Mouse (Mus musculus) CD4-positive, CD25-positive, alpha-beta regulatory T cell, adult 2 months (primary cell): ENCODE results near the gene Sfxn5.

Source experiments
- DNase-seq: peaks from one replicate; pipeline ENCODE4 v3.0.0-alpha.2; 2012; ENCODE audit warnings: low read depth, low spot score

Gene Sfxn5

DNA sequence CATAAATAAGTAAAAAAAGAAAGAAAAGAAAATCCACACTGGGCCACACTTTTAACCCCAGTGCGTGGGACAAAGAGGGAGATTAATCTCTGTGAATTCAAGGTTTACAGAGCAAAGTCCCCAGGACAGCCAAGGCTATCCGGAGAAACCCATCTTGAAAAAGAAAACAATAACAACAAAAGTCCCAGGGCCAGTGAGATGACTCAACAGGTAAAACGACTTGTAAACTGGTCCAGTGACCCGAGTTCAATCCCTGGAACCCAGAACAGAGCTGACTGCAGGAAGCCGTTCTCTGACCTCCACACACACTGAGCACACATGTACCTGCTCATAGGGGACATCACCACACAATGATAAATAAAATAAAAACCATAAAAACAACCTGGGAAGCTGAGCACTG is 31.2 kb upstream of the Sfxn5 start:
- no peak for DNase-seq

DNA sequence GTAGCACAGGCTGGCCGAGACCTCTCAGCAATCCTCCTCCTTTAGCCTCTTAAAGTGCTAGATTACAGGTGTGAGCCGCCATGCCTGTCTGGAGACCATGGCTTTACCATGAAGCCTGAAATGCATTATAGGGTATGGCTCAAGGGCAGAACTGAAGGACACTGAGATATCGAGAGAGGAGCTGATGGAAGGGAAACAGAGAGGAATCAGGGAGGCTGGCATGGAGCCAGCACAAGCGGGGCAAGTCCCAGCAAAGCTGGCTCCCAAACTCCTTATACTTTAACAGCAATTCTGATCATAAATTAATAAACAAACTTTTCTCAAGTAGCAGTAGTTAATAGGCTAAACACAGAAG is 30.7 kb upstream of the Sfxn5 start:
- DNase-seq = no peak

DNA sequence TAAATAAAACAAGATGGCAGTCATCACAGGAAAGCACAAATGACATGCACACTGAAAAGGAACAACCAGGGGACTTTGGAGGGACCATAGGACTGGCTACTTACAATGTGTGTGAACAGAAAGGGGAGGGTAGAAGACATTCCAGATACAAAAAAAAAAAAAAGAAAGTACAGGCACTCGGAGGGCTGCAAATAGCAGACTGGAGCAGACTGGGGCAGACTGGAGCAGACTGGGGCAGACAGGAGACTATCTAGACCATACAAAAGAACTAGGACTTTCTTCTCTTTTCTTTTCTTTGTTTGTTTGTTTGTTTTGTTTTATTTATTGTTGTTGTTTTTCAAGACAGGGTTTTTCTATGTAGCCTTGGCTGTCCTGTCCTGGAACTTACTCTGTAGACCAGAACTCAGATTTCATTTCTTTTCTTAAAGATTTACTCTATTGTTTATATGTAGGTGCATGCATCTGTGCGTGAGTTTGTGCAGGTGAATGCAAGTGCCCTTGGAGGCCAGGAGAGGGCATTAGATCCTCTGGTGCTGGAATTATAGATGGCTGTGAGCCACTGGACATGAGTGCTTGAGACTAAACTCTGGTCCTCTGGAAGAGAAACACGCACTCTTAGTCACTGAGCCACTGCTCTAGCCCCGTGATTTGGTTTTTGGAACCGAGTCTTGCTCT is 30.1 kb upstream of the Sfxn5 start:
- no peak for DNase-seq

DNA sequence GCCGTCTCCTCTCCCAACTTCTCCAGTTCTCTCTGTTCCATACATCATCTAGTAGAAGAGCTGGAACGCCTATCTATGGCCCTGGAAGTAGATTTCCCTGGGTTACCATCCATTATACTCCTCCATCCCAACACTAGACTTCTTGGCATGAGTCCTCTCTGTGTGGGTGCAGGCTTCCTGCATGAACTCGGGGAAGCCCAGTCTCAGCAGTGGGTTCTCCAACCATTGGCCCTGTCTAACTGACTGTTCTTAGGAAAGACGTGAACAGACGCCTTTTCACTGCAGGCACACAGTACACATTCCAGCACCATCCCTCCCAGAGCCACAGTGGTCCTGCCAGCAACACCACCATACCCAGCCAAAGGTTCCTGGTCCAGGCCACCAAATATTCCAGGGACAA is 29.4 kb upstream of the Sfxn5 start:
- DNase-seq = no peak

DNA sequence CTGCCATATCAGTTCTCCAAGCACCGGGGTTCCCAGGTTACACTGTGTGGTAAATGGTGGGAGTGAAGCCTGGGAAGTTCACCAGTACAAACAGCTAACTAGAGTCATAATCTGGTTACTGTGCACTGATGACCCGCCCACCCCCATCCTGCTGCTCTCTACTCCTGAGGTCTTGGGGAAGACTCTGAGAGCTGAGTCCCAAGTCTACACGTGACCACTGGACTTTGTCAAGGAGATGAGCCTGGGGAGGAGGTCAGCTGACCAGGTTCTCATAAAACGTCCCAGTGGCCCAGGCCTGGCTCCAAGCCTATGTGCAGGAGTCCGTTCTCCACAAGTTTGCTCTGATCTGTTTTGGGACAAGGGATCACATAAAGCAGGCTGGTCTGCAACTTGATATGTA is 27.1 kb upstream of the Sfxn5 start:
- no peak for DNase-seq

DNA sequence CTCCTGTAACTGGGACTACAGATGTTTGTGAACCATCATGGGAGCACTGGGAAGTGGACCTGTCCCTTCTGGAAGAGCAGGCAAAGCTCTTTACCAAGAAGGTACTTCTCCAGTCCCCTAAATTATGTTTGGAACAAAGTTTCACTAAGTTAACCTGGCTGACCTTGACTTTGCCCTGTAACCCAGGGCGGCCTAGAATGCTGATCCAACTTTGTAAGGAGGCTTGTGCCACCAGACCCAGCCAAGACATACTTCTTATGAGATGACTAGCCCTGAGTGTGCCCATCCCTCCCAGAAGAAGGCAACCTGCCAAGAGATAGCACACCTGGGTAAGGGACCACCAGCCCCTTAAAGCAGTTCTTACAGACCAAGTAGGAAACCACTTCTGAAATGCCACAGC is 25.7 kb upstream of the Sfxn5 start:
- DNase-seq = no peak

DNA sequence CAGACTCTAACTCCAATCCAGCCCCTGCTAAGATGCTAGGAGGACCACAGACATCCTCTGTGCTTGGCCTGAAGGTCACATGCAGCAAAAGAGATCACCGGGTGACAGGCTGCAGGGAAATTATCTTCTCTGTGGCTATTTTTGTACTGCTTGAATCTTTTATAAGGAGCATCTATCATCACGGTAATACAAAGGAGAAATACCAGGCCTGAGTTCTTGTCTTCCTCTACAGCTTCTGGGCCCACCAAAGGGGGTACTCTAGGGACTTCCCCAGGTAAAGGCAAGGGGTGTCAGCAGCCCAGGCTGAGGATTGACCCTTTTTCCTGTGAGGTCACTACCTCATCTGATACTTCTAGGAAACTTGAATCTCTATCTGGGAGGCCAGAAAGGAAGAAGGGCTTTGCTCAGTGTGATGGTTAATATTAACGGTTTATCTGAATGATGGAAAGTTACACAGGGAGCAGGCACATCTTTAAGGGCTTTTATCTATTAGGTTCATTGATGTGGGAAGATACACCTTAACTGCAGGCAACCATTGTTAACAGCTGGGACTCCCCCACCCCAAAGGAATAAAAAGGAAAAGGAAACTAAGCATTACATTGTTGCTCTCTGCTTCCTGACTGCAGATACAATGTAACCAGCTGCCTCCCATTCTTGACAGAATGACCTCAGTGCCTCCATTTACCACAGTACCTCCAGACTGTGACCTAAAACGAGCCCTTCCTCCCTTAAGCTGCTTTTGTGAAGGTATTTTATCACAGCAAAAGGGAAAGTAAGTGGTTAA is 23.7 kb upstream of the Sfxn5 start:
- no peak for DNase-seq

DNA sequence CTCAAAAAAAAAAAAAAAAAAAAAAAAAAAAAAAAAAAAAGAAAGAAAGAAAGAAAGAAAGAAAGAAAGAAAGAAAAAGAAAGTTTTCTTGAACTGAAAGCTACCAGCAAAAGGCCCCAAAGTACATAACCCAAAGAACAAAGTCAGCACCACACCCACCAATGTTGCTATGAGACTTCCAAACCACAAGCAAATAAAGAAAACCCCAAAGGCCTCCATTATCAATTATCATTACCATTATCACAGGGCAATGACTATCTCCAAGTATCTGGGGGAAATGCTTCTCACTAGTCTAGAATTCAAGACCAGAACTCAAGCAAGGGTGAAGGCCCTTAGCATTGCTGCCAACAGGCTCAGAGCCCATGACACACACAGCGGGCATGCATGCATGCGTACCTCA is 22.5 kb upstream of the Sfxn5 start:
- DNase-seq = peak; percentile 26

DNA sequence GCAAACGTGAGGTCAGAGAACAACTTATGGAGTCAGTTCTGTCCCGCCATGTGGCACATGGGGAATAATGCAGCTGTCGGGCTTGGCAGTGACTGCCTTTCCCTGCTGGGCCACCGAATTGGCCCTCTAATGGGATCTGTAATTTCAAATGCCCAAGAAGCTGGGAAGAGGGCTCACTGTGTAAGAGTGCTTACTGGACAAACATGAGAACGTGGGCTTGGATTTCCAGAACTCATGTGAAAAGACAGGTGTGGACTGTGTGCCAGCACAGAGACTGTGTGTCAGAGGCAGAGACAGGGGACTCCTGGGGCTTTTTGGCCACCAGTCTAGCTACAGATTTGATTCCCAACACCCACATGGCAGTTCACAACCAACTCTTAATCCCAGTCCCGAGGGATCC is 21.5 kb upstream of the Sfxn5 start:
- DNase-seq = no peak

DNA sequence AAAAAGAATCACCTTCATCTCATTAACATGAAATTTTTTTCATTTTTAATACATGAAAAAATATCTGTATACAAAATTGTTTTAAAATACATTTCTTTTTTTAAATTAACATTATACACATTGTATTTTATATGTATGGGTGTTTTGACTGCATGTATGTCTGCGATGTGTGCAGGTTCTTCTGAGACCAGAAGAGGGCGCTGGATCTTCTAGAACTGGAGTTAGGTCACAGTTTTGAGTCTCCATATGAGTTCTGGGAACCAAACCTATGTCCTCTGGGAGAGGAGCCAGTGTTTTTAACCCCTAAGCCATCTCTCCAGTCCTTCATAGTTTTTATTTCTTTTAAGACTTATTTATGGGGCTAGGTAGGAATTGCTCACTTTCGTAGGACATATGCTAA is 20.5 kb upstream of the Sfxn5 start:
- no peak for DNase-seq

DNA sequence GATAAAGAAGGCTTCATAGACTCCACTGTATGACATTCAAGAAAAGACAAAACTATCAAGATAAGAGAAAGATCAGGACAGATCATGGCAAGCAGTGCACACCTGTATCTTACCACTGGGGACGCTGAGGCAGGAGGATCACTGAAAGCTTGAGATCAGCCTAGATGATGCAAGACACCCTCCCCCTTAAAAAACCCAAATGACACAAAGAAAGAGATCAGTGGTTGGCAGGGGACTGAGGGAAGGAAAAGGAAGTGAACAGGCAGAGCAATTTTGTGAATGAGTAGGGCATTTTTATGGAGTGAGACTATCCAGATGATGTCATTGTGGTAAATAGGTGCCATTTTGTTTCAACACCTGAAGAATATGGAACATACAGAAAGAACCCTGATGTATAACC is 16.9 kb upstream of the Sfxn5 start:
- DNase-seq = no peak

DNA sequence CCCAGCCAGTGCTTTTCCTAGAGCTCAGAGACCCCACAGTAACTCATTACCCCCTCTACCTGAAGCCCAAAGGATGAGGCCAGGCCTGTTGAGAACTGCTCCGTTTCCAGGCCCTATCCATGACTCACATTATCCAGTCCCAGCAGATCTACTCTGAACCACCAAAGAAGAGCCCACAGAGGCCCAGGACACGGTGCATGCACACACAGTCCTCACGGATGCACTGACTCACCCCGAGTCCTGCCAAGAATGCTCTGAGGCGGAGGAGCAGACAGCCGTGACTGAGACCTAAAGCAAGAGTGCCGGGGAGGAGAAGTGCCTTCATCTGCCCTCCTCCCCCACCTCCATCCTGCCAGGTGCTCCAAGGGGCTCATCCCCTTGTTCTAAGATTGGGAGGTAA is 16.0 kb upstream of the Sfxn5 start:
- no peak for DNase-seq

DNA sequence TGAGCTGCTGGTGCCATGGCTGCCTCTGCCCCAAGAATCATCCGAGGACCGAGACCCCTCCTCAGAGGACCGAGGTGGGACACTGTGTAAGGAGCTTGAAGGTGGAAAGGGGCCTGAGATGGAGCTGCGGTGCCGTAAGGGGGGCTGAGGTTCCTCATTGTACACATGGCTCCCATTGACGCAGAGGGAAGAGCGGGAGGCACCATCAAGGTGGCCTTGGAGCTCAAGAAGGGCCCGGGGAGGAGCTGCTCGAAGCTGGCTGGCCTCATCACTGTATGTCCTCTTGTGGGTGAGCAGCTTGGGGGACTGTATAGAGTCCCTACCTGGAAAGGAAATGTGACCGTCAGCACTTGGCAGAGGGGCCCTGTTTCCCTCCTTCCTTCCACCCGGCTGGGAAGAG is 14.9 kb upstream of the Sfxn5 start:
- DNase-seq = no peak

DNA sequence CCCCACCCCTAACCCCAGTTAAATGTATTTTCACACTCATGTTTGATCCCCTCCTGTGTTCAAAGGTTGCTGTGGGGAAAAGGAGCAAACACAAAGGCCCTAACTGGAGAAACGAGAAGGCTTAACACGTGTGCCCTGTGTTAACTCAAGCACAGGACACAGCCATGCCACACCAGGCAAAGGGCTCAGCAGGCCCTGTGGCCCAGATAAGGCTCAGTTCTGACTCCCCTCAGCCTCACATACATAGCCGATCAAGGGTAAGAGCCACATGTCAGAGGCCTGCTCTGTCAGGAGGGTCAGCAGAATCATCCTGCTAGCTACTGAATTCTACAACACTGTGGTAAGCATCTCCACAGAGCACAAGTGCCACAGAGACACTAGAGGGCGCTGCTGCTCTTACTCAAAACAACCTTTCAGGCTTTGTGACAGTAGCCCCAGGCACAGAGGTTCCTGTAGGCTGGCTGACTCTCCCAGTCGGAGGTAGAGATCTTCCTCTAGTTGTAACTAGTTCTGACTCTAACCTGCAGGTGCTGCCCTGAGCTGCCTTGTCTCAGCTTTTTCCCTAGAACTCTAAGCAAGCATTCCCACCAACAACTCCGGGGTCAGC is 12.9 kb upstream of the Sfxn5 start:
- DNase-seq = peak; percentile 92

DNA sequence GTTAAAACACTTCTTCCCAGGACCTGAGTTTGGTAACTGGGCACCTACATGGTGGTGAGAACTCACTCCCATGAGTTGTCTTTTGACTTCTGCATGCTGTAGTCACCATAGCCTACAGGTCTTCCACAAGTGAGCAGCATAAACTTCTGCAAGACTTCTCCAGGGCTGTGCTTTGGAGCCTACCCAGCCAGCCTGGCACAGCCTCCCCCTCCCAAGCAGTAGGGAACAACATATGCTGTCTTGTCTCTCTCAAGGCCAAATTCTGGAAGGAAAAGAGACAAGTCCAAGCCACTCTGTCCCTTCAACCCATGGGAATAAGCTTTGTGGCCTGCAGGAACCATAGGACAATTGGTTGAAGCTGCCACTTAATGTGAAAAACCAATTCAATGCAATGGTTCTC is 11.7 kb upstream of the Sfxn5 start:
- no peak for DNase-seq

DNA sequence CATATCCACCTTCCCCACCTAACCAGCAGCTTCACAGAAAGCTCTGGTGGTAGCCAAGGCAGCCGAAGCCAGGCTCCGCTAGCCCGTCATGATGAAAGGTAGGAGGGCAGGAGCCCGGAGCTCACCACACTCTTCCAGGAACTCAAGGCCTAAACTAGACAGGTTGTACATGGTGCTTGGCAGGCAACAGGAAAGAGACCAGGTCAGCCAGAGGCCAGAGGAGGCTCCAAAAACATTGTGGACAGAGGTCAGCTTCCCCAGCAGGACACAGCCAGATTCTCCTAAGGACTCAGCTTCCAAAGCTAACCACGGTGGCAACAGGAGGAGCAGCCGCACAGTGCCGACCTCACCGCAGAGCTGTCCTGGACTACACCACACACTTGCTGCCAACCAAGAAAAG is 9.8 kb upstream of the Sfxn5 start:
- DNase-seq = no peak

DNA sequence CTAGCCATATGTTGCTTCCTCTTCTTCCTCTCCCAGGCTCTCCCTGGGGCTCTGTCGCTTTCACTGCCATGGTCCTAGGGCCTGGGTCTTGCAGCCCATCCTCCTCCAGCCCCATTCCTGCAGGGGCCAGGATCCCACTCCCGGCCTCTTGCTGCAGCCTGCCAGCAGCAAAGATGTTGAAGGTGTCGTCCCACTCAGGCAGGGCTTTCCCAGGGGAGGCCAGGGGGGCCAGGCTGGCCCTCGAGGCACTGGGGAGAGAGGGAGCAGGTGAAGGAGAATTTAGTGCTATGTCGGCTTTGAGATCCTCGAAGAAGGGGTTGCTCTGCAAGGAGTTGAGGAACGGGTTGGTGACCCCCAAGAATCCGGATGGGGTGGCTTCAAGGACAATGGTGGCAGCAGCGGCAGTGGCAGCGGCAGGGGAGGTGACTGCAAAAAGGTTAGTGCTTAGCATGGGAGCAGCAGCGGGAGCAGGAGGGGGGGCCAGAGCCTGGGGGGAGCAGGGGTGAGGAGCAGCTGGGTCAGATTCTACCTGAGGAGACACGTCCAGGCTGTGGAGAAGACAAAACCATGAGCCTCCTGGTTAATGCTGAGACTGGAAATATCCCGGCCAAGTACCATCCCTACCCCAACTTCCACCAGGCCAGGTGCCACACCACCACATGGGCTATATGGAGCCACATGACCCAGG is 8.7 kb upstream of the Sfxn5 start:
- no peak for DNase-seq

DNA sequence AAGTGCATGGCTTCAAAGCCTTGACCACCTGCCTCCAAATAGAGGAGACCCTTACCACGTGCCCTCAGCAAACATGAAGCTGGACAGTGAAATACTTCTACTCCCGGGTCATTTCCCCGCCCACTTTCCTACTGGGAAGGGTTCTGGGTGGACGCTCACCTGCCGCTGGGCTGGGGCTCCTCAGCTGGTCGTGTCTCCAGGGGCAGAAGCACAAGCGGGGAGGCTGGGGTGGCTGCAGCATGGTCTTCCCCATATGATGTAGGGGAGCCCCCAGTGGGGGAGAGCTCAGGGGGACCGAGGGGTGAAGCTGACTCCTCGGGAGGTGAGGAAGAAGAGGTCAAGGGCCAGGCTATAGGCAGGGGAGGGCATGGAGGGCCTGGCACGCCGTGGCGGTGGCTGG is 7.0 kb upstream of the Sfxn5 start:
- no peak for DNase-seq

DNA sequence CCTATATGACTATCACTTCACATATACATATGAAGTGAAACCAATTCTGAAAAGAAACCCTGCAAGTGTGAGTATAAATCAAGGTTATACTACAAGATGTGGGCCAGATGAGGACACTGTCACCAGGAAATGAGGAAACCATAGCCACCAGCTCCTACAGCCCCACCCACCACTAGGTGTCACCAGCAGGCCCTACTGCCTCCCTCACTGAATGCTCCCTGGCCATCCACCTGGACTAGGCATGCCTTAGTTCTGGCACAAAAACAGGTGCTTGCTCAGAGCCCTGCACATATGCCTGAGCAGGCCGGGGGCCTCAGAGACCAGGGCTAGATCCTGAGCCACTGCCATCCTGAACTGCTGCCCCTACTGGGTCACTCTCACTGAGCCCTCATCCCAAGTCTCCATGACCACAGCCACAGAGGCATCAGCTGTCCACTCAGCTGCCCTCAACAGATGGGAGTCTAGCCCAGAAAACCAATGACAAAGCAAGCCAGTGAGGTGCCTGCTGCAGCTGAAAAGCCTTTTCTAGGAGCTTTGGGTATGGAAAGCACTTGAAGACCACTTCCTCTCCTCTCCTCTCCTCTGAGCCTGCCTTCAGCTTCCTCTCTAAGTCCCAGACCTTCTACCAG is 6.2 kb upstream of the Sfxn5 start:
- peak; percentile 71 for DNase-seq

DNA sequence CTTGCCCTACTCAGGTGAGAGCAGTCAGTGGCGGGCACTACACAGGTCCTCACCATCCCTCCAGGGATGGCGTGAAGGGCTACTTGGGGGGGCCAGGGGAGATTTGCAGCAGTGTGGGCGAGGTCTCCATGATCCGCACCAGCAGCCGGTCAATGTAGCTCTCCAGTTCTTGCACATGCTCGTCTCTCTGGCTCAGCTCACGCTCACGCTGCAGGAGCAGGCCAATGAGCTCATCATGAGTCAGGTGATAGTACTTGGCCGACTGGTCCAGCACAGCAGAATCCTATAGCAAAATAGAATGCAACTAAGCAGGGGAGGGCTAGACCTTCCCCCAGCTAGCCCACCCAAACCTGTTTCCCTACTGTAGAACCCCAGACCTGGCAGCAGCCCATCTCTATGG is 3.7 kb upstream of the Sfxn5 start:
- DNase-seq = no peak

DNA sequence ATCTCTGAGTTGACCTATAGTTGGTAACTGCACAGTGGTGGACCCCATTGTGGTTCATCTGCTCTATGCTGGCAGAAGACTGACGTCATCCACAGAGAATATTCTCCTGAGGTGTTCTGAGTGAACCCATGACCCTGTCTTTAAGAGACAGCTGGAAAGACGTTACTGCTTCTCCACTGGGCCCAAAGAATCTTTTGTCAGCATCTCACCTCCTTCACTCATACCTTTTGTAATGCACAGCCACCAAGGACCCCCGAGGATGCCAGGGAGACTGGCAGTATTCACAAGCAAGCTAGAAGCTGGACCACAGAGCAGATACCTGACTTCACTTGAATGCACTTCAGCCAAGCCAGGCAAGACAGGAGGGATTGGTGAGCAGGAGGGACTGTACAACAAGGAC is 2.1 kb upstream of the Sfxn5 start:
- no peak for DNase-seq

DNA sequence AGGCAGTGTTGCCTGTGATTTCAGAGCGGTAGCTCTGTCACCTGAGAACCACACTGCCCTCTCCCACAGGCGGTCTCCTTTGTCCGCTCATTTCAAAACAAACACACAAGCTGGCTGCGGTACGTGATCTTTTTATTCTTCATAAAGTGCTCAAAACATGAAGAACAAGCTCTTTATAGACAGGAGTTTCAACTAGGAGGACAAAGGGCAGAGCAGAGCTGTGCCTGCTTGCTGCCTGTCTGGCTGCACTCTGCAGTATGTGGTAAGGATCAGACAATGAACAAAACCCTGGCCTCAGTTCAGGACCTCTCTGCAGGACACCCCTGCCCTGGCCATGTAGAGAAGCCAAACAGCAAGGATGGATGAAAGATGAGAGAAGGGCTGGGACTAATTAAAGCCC is 1.6 kb upstream of the Sfxn5 start:
- DNase-seq = no peak
